In genomic region chr5:140609511-140610272, GRCm38 (mm10) we compare ENCODE assay signal across 8 mouse cellular contexts. TPM values are rescaled to one million over a fixed set of nuclear protein-coding genes. Genes with fewer than 3 reads are reported as not detected.
DNase-seq lines count a peak whose midpoint lies in the region; ATAC-seq and TF ChIP-seq lines count a peak whose summit lies in the region.

No protein-coding gene starts in this region.

- no peak for TF ChIP-seq CTCF in brain, embryonic 14.5 days (IDR thresholded peaks at IDR 0.05; ENCODE audit: borderline replicate concordance, extremely low read depth, insufficient read depth, insufficient read length)
- TF ChIP-seq CTCF in stomach, postnatal 0 days (IDR thresholded peaks at IDR 0.05; ENCODE audit: low read depth) = no peak

- H3K27me3 ChIP-seq in heart, embryonic 14.5 days (ENCODE audit: control insufficient read depth, insufficient read depth, low read length) = peaks cover 51% of the 10 kb centered on the region
- no peaks in the 10 kb centered on the region for H3K27me3 ChIP-seq in stomach, postnatal 0 days (ENCODE audit: control insufficient read depth, insufficient read depth, low read length)

- peak overlapping the region; percentile 29 to 52; a peak in 3 of 4 replicates for H3K27ac ChIP-seq in heart, embryonic 14.5 days (replicated peaks in 1 of 2; ENCODE audit: control insufficient read depth in 1 of 2, insufficient read depth in 1 of 2, low read depth in 2 of 2, low read length in 2 of 2)
- H3K27ac ChIP-seq in macrophage = peak overlapping the region; percentile 93
- H3K27ac ChIP-seq in stomach, postnatal 0 days (replicated peaks) = peak overlapping the region; percentile 98

- H3K9me3 ChIP-seq in heart, embryonic 14.5 days (ENCODE audit: control insufficient read depth, low read length) = no peaks in the 10 kb centered on the region
- H3K9me3 ChIP-seq in stomach, postnatal 0 days (ENCODE audit: control insufficient read depth, low read length) = no peaks in the 10 kb centered on the region

- H3K4me1 ChIP-seq in heart, embryonic 14.5 days (ENCODE audit: control insufficient read depth in 2 of 2, insufficient read depth in 2 of 2, low read length in 2 of 2) = peaks cover 27 to 52% of the 10 kb centered on the region in 2 experiments
- peaks cover 17% of the 10 kb centered on the region for H3K4me1 ChIP-seq in stomach, postnatal 0 days (replicated peaks; ENCODE audit: control insufficient read depth, insufficient read depth)

- TF ChIP-seq POLR2A in brain, embryonic 14.5 days (IDR thresholded peaks at IDR 0.05; ENCODE audit: borderline replicate concordance, extremely low read depth, insufficient read depth, insufficient read length, poor library complexity, severe bottlenecking) = 0 out of 2 replicates have a peak, but pooled peaks have one; percentile 12

- no peaks in the 10 kb centered on the region for H3K36me3 ChIP-seq in heart, embryonic 14.5 days (ENCODE audit: control insufficient read depth, insufficient read depth, low read length)
- H3K36me3 ChIP-seq in macrophage (ENCODE audit: inconsistent target) = peaks cover 29% of the 10 kb centered on the region
- 0 out of 2 replicates have a peak, but pooled peaks cover 3% of the 10 kb centered on the region for H3K36me3 ChIP-seq in stomach, postnatal 0 days (ENCODE audit: control insufficient read depth, insufficient read depth, low read length)

- H3K4me2 ChIP-seq in heart, embryonic 14.5 days (ENCODE audit: low read length) = peak overlapping the region; percentile 76
- peak overlapping the region; percentile 71 for H3K4me2 ChIP-seq in stomach, postnatal 0 days (replicated peaks; ENCODE audit: low read depth)

- TF ChIP-seq EP300 in stomach, postnatal 0 days (optimal IDR thresholded peaks at IDR 0.05) = no peak

- DNase-seq in retina, postnatal 1 day = peak; percentile 78
- no peak for DNase-seq in retina, embryonic 14.5 days (ENCODE audit: low spot score)
- peak; percentile 90 for DNase-seq in brain, embryonic 14.5 days (ENCODE audit: low read depth)
- DNase-seq in layer of hippocampus, adult 9-11 months = peak; percentile 72
- peak; percentile 53 for DNase-seq in stomach, postnatal 0 days (ENCODE audit: low spot score)

- H3K9ac ChIP-seq in heart, embryonic 14.5 days (ENCODE audit: low read length) = peak overlapping the region; percentile 31; the same call in 1 of the 2 replicates
- H3K9ac ChIP-seq in stomach, postnatal 0 days (ENCODE audit: low read length) = peak overlapping the region; percentile 72

- 18% methylated on average over 13 of the region's 13 CpGs for WGBS in heart, embryonic 14.5 days
- 5% methylated on average over 12 of the region's 13 CpGs for WGBS in macrophage (ENCODE audit: missing documents)
- WGBS in stomach, postnatal 0 days = 15% methylated on average over 13 of the region's 13 CpGs

- ATAC-seq in heart, embryonic 14.5 days (ENCODE audit: insufficient number of reproducible peaks, insufficient read depth, low FRiP score, low read depth) = no peak
- no peak for ATAC-seq in stomach, postnatal 0 days (ENCODE audit: low FRiP score, low TSS enrichment)
- ATAC-seq in cerebellum, adult (ENCODE audit: insufficient number of reproducible peaks, low FRiP score, low TSS enrichment) = no peak

- H3K4me3 ChIP-seq in heart, embryonic 14.5 days (ENCODE audit: control insufficient read depth in 1 of 2, insufficient read depth in 1 of 2, low read depth in 1 of 2, low read length in 2 of 2) = peak overlapping the region; percentile 17 to 46
- peak overlapping the region; percentile 92 for H3K4me3 ChIP-seq in macrophage (ENCODE audit: inconsistent target)
- H3K4me3 ChIP-seq in stomach, postnatal 0 days (ENCODE audit: low read depth, low read length) = peak overlapping the region; percentile 68

- H3K79me2 ChIP-seq in macrophage (ENCODE audit: inconsistent target) = peaks cover 72% of the 10 kb centered on the region

RNA-seq across cellular contexts. Expression of gene Lfng, which starts 2.6 kb away (rescaled TPM):
- polyA plus RNA-seq in brain, embryonic 14.5 days (2012; rRNA removed) = 55.8 and 73.4 TPM in 2 replicates
- polyA plus RNA-seq in heart, embryonic 14.5 days (2014; fragmentation: Nextera tagmentation; extraction: Ambion mirVana) = 3.8 and 6.4 TPM in 2 replicates
- total RNA-seq in macrophage (2018; cell fraction: chromatin; rRNA removed) = 100 to 1,000 TPM in 1 of 26 experiments, 10 to 100 TPM in 24, 1 to 10 TPM in 1; 8.4 to 105 (median 42.7) TPM
- 10 to 100 TPM; 24.5 to 80.6 (median 54.7) TPM for total RNA-seq in macrophage (2018; cell fraction: cytosol; rRNA removed)
- total RNA-seq in macrophage (2018; cell fraction: nucleus; rRNA removed) = 100 to 1,000 TPM in 2 of 26 experiments, 10 to 100 TPM in 24; 14.8 to 111 (median 57.4) TPM
- 33.7 to 75.9 TPM (median 52.2 TPM) in 3 replicates for polyA plus RNA-seq in macrophage (2018)
- 11.1 and 11.4 TPM in 2 replicates for polyA plus RNA-seq in stomach, postnatal 0 days (2015; fragmentation: Nextera tagmentation; extraction: Ambion mirVana)

RNA-seq across cellular contexts. Expression of gene Ttyh3, which starts 39.1 kb away (rescaled TPM):
- polyA plus RNA-seq in brain, embryonic 14.5 days (2012; rRNA removed) = 164 and 280 TPM in 2 replicates
- polyA plus RNA-seq in heart, embryonic 14.5 days (2014; fragmentation: Nextera tagmentation; extraction: Ambion mirVana) = 32.8 and 35.7 TPM in 2 replicates
- 100 to 1,000 TPM in 5 of 26 experiments, 10 to 100 TPM in 21; 14.6 to 140 (median 53.0) TPM for total RNA-seq in macrophage (2018; cell fraction: chromatin; rRNA removed)
- 100 to 1,000 TPM in 7 of 26 experiments, 10 to 100 TPM in 19; 44.2 to 125 (median 76.8) TPM for total RNA-seq in macrophage (2018; cell fraction: cytosol; rRNA removed)
- total RNA-seq in macrophage (2018; cell fraction: nucleus; rRNA removed) = 100 to 1,000 TPM in 8 of 26 experiments, 10 to 100 TPM in 18; 43.1 to 131 (median 86.6) TPM
- 40.4 to 80.7 TPM (median 48.0 TPM) in 3 replicates for polyA plus RNA-seq in macrophage (2018)
- 8.5 and 9.6 TPM in 2 replicates for polyA plus RNA-seq in stomach, postnatal 0 days (2015; fragmentation: Nextera tagmentation; extraction: Ambion mirVana)

RNA-seq across cellular contexts. Expression of gene Grifin, which starts 44.8 kb away (rescaled TPM):
- polyA plus RNA-seq in brain, embryonic 14.5 days (2012; rRNA removed) = 0.26 and 0.32 TPM in 2 replicates
- not detected in 2 replicates for polyA plus RNA-seq in heart, embryonic 14.5 days (2014; fragmentation: Nextera tagmentation; extraction: Ambion mirVana)
- not detected for total RNA-seq in macrophage (2018; cell fraction: chromatin; rRNA removed)
- not detected for total RNA-seq in macrophage (2018; cell fraction: cytosol; rRNA removed)
- not detected for total RNA-seq in macrophage (2018; cell fraction: nucleus; rRNA removed)
- polyA plus RNA-seq in macrophage (2018) = not detected in 3 replicates
- polyA plus RNA-seq in stomach, postnatal 0 days (2015; fragmentation: Nextera tagmentation; extraction: Ambion mirVana) = 0.17 TPM in 2 replicates

Comparison
In these comparisons a context has a peak if more than half of its experiments do, and no peak if none do; other contexts are left out.
1. H3K27ac ChIP-seq: peak in every context shown above with its lines; median percentile 98 in stomach, postnatal 0 days; 93 in macrophage; 40 in heart, embryonic 14.5 days.
2. H3K4me3 ChIP-seq: peak in every context shown above with its lines; median percentile 92 in macrophage; 68 in stomach, postnatal 0 days; 32 in heart, embryonic 14.5 days.